Mouse (Mus musculus) heart, embryonic 15.5 days (tissue): ENCODE results near the gene Coq9. TPM values are rescaled to one million over a fixed set of nuclear protein-coding genes. Genes with fewer than 3 reads are reported as not detected.

Experiments used
- ATAC-seq: fragments of 200-750 bp; cut with Nextera tagmentation; replicated peaks from 2 replicates; pipeline ENCODE4 v1.8.0; 2017; ENCODE audit warnings: low read depth, moderate TSS enrichment; ENCODE audit not compliant: insufficient number of reproducible peaks, insufficient read depth, low FRiP score
- H3K27ac ChIP-seq: fragments of 300-500 bp; sonication (generic); 2 replicates; pipeline ENCODE4 v1.5.1; 2015; ENCODE audit warnings: mild to moderate bottlenecking, inconsistent platforms
- H3K27me3 ChIP-seq: fragments of 300-500 bp; sonication (generic); 2 replicates; pipeline ENCODE4 v1.6.1; 2015; ENCODE audit warnings: inconsistent platforms
- H3K36me3 ChIP-seq: fragments of 300-500 bp; sonication (generic); 2 replicates; pipeline ENCODE4 v1.6.1; 2015; ENCODE audit warnings: mild to moderate bottlenecking, inconsistent platforms
- H3K4me1 ChIP-seq: fragments of 300-500 bp; sonication (generic); replicated peaks from 2 replicates; pipeline ENCODE4 v1.6.1; 2015; ENCODE audit warnings: inconsistent platforms
- H3K4me2 ChIP-seq: fragments of 300-500 bp; sonication (generic); 2 replicates; pipeline ENCODE4 v1.6.1; 2015; ENCODE audit warnings: inconsistent platforms, mild to moderate bottlenecking, moderate library complexity
- H3K4me3 ChIP-seq: fragments of 300-500 bp; sonication (generic); 2 replicates; pipeline ENCODE4 v1.5.1; 2015; ENCODE audit warnings: mild to moderate bottlenecking, inconsistent platforms
- H3K9ac ChIP-seq: fragments of 300-500 bp; sonication (generic); 2 replicates; pipeline ENCODE4 v1.6.1; 2015; ENCODE audit warnings: mild to moderate bottlenecking, inconsistent platforms
- H3K9me3 ChIP-seq: fragments of 300-500 bp; sonication (generic); replicated peaks from 2 replicates; pipeline ENCODE4 v1.6.1; 2016; ENCODE audit warnings: inconsistent platforms
- WGBS: fragments of 180-500 bp; shearing (Covaris S2); methylation state at CpG from one replicate; pipeline ENCODE4 v1.1.7; 2015; ENCODE audit warnings: mixed read lengths; 5-methylcytosine and 5-hydroxymethylcytosine counted together
- polyA plus RNA-seq: library from polyadenylated mRNA; unstranded; fragments of >200 nt; fragmentation: Nextera tagmentation; extraction: Ambion mirVana; gene quantifications from 2 replicates; pipeline ENCODE4 v1.2.1, GENCODE M21; 2015

Coq9 gene
- polyA plus RNA-seq, result 163 and 166 TPM in 2 replicates

DNA sequence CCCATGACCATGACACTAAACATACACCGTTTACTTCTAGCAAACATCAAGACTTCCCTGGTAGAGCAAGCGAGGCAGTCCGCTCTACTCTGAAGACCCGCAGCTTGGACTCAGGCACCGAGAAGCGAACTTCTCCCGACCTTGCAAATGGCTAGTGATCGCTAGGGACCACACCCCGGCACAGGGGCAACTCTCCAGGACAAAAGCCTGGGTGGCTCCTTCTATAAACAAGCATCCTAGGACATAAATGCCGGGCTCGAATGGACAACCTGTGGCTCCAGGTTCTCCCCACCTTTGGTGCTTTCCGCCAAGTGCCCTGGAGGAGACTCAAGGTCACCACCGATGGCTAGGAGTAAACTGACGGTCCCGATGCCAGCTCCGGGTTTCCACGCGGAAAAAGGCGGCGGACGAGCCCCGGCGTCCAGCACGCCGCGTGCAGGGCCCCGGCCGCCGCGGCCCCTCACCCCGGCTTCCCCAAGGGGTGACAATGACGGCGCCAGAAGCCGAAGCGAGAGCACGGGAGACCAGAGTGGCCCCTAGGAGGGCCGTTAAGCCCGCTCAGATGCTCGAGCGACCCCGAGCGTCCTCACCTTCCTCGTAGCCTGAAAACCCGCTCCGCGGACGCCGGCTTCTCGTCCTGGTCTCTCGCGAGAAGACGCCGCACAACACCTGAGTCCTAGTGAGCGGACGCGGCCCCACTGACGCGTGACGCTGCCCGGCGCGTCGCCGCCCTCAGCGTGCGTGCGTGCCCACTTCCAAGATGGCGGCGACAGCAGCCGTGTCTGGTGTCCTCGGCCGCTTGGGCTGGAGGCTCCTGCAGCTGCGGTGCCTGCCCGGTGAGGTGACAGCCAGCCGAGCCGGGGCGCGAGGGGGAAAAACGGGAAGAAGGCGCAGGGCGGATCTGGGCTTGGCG lies at the start of gene Coq9, which contains the start of gene Ciapin1:
Gene Coq9, plus strand, starts transcription at position 660 of the 913 bp plus-strand sequence.
Gene Ciapin1, minus strand, starts transcription at position 697 of the 913 bp plus-strand sequence.
- peak within 1 kb of the TSS; percentile 91 for H3K4me2 ChIP-seq
- no peaks in the 10 kb centered on the region for H3K9me3 ChIP-seq
- peak within 1 kb of the TSS; percentile 100 for H3K4me3 ChIP-seq
- H3K4me1 ChIP-seq, result peaks cover 17% of the 10 kb centered on the region
- peak; percentile 97 for ATAC-seq
- peak within 1 kb of the TSS; percentile 99 for H3K27ac ChIP-seq
- WGBS, result under 1% methylated on average over 82 of the region's 82 CpGs
- 0 out of 2 replicates have a peak, but pooled peaks cover 4% of the 10 kb centered on the region for H3K36me3 ChIP-seq
- H3K27me3 ChIP-seq, result no peaks in the 10 kb centered on the region
- H3K9ac ChIP-seq, result peak within 1 kb of the TSS; percentile 97

DNA sequence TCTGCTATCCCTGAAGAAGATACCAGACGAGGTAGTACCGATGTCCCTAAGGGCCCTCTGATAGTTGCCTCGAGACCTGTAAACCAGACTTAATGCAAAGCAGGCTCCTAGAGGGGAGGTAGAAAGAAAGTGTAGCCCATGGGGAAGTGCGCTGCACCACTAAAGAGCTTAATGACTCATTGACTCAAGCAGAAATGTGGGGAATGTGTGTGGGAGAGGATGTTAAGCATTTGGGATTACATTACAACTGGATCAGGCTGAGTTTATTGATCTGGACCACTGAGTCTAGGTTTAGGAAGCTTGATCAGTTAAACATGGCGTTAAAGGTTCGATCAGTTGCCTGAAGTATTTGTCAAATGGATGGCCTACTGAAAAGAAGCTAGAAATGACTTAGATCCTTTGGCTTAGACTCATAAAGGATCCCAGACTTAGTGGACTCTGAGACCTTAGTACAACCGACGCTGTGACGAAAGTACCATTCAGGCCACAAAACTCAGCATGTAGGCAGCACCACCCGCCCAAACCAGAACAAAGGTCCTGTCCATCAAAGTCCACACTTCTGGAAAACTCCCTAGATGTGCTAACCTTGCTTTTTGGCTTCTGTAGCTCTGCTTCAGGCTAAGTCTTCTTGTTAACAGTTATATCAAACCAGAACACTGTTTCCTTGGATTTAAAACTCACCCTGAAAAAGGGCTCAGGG lies 48.7 kb upstream of the Coq9 start:
- H3K36me3 ChIP-seq, result no peaks in the 10 kb centered on the region
- H3K4me1 ChIP-seq, result peaks cover 15% of the 10 kb centered on the region
- no peak overlapping the region for H3K27ac ChIP-seq
- no peak overlapping the region for H3K9ac ChIP-seq
- 79% methylated on average over 10 of the region's 10 CpGs for WGBS
- no peaks in the 10 kb centered on the region for H3K9me3 ChIP-seq
- ATAC-seq, result no peak
- no peaks in the 10 kb centered on the region; the same call in 1 of the 2 replicates for H3K27me3 ChIP-seq
- H3K4me3 ChIP-seq, result no peak overlapping the region
- H3K4me2 ChIP-seq, result no peak overlapping the region

DNA sequence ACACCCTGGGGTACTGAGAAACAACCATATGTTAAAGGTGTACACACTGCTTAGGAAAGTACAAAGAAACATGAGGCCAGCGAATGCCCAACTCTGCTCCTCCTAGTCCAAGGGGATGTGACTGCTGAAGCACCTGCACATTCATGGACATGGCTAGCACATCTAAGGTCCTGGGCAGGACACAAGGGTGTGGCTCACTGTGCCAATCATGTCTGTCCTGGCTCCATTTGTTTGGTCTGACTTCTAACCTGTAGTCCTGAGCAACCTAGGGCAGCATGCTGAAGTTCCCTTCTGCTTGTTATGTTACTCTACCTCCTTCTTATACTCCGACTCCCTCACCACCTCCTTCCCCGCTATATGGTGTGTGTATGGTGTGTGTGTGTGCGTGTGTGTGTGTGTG lies 43.8 kb upstream of the Coq9 start:
- Histone ChIP-seq H3K4me1 (no peaks in the 10 kb centered on the region), H3K4me2 (no peak overlapping the region), H3K4me3 (no peak overlapping the region), H3K27me3 (no peaks in the 10 kb centered on the region; the same call in 1 of the 2 replicates), H3K9ac (no peak overlapping the region), H3K9me3 (no peaks in the 10 kb centered on the region), H3K36me3 (no peaks in the 10 kb centered on the region), H3K27ac (no peak overlapping the region)
- WGBS, result 87% methylated on average over 4 of the region's 4 CpGs
- no peak for ATAC-seq

DNA sequence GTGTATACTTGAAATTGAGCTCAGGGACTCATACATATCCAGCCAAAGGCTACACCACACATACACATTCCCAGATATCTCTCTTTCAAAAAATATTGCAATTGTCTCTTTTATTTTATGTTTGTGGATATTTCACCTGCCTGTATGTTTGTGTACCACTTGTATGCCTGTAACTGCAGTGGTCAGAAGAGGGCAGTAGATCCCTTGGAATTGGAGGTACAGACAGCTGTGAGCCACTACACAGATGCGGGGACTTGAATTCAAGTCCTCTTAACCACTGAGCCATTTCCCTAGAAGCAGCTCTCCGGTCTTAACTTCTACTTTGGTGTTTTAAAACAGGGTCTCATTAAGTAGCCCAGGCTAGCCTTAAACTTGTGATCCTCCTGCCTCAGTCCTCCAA lies 43.3 kb upstream of the Coq9 start:
- H3K36me3 ChIP-seq, result no peaks in the 10 kb centered on the region
- no peak for ATAC-seq
- no peak overlapping the region for H3K27ac ChIP-seq
- H3K27me3 ChIP-seq, result no peaks in the 10 kb centered on the region; the same call in 1 of the 2 replicates
- 86% methylated on average over 2 of the region's 2 CpGs for WGBS
- H3K4me2 ChIP-seq, result no peak overlapping the region
- H3K4me1 ChIP-seq, result no peaks in the 10 kb centered on the region
- no peak overlapping the region for H3K9ac ChIP-seq
- H3K9me3 ChIP-seq, result no peaks in the 10 kb centered on the region
- H3K4me3 ChIP-seq, result no peak overlapping the region

DNA sequence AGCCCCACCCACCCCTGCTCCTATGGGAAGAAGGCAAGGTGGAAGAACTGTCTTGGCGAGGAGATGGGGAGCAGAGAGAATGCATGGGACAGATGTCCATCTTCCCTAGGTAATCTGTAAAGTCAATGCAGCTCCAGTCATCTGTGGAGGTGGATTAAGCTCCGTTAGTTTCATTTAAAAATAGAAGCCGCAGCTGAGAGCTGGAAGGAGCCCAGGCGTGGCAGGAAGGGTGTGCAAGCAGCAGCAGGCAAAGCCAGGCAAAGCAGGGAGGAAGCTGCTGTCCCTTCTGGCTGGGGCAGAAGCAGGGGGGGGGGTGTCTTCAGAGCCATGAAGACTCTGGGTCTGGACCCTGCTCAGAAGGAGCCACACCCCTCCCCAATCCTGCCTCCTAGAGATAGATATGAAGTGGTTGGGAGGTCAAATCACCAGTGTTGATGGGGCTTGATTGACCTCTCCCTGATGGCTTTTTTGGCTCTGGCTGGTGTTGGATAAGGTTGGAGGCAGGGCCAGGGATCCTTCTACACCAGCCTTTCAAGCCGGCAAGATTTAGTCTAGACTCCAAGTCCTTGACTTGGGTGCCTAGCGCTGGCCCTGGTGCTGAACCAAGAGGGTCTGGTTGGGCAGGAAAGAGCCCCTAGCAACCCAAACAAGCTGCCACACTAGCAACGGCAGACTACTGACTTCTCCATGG lies 37.7 kb upstream of the Coq9 start:
- H3K4me3 ChIP-seq, result no peak overlapping the region
- H3K27me3 ChIP-seq, result no peaks in the 10 kb centered on the region
- 44% methylated on average over 7 of the region's 7 CpGs for WGBS
- H3K4me2 ChIP-seq, result no peak overlapping the region
- H3K27ac ChIP-seq, result no peak overlapping the region
- no peaks in the 10 kb centered on the region for H3K36me3 ChIP-seq
- H3K9ac ChIP-seq, result no peak overlapping the region
- H3K4me1 ChIP-seq, result peaks cover 18% of the 10 kb centered on the region
- no peaks in the 10 kb centered on the region for H3K9me3 ChIP-seq
- ATAC-seq, result no peak

DNA sequence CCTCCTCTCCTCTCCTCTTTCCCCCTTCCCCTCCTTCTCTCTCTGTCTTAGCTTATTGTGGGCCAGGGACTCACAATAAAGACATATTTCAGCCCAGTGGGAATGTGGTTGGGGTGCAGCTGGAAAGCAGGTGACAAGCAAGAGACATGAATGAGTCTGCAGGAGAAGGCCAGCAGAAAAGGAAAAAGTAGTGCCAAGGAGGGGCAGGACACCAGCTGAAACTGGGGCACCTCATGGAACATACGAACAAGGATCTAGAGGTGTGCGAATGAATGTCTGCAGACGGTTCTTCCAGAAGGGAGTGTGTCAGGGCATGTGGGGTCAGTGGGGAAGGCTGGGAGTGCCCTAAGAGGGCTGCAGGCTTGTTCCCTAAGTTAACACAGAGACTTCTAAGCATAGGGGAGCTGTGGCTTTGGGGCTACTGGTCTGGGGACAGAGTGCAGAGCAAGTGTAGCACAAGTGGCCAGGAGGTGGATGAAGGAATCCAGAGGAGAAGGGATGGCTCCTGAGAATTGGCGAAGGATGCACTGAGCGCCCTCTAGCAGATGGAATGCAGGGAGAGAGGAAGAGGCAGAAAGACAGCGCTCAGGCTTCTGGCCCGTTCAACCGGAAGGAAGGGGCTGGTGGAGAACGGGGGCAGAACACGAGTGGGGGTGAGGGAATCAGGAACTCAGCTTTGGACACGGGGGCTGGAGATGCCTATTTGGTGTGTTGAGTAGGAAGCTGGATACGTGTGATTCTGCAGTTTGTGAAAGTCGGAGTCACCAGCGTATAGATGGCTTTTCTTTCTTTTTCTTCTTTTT lies 36.6 kb upstream of the Coq9 start:
- WGBS, result 43% methylated on average over 14 of the region's 14 CpGs
- ATAC-seq, result no peak
- H3K27me3 ChIP-seq, result no peaks in the 10 kb centered on the region
- peaks cover 18% of the 10 kb centered on the region for H3K4me1 ChIP-seq
- H3K36me3 ChIP-seq, result no peaks in the 10 kb centered on the region
- H3K4me2 ChIP-seq, result no peak overlapping the region
- H3K9ac ChIP-seq, result no peak overlapping the region
- no peak overlapping the region for H3K4me3 ChIP-seq
- no peak overlapping the region for H3K27ac ChIP-seq
- H3K9me3 ChIP-seq, result no peaks in the 10 kb centered on the region

DNA sequence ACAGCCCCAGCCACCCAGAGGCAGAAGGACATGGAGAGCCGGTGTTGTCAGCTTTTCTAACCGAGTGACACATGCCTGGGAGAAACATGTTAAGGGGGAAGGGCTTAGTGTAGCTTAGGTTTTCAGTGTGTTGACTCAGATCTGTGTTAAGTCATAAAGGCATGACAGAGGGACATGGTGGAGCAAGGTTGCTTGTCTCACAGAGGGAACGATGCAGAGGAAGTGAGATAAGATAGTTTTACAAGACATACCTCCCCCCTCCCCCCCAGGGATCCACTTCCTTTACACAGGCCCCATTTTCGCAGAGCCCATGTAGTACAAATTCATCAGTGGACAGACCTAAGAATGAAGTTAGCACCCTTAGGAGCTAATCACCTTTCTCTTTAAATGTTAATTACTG lies 35.7 kb upstream of the Coq9 start:
- ATAC-seq, result no peak
- Histone ChIP-seq H3K27ac (no peak overlapping the region), H3K4me3 (no peak overlapping the region), H3K9me3 (no peaks in the 10 kb centered on the region), H3K27me3 (peaks cover 3% of the 10 kb centered on the region; the same call in 1 of the 2 replicates), H3K36me3 (no peaks in the 10 kb centered on the region), H3K4me2 (no peak overlapping the region), H3K9ac (no peak overlapping the region), H3K4me1 (peaks cover 18% of the 10 kb centered on the region)
- 37% methylated on average over 4 of the region's 4 CpGs for WGBS

DNA sequence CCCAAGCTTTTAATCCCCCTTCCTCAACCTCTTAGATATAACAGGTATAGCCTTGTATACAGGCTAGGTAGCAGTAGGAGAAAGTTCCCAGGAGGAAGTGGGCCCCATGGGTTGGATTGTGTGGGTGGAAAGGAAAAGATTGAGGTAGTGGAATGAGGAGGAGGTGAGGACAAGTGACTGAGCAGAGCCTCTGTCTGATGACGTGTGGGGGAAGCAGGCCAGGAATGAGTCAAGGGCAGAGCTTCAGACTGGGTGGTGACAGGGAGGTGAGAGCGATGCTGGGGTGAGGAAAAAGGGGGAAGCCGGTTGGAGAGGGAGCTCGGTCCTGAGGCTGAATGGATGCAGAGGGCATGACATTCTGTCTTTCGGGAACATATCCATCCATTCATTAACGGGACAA lies 34.6 kb upstream of the Coq9 start:
- 22% methylated on average over 6 of the region's 6 CpGs for WGBS
- no peaks in the 10 kb centered on the region for H3K36me3 ChIP-seq
- H3K27ac ChIP-seq, result no peak overlapping the region
- H3K4me3 ChIP-seq, result no peak overlapping the region
- no peaks in the 10 kb centered on the region for H3K9me3 ChIP-seq
- no peak overlapping the region for H3K4me2 ChIP-seq
- peaks cover 3% of the 10 kb centered on the region; the same call in 1 of the 2 replicates for H3K27me3 ChIP-seq
- no peak overlapping the region for H3K9ac ChIP-seq
- H3K4me1 ChIP-seq, result peaks cover 18% of the 10 kb centered on the region
- no peak; the same call in 1 of the 2 replicates for ATAC-seq

DNA sequence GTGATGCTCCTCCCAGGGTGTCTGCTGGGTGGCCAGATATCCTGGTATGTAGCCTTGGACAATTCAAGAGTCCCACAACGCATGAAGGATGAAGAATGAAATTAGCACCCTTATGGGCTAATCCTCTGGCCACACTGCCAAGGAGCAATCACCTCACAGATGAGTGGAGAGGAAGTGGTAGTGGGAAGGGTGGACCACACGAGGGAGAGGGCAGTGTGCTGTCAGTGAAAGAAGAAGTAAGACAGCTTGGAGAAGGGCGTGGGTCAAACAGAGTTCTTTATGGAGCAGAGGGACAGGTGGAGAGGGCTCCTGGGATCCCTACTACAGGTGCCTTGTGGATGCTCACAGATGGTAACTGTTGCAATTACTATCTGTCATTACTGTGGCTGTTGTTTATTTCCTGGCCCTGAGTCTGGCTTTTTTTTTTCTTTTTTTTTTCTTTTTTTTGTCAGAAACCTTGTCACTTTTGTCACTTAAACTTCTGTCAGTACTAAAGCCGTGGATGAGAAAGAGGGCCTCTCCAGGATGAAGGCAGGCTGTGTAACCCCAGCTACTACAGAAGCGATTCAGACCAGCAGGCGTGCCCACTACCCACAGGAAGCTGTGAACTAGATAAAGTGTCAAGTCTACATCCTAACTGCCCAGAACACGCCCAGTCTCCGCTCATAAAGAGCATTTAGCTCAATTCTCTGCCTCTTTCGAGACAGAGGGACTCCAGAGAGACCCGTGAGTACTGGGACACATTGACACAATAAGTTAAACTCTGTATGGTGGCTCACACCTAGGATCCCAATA lies 33.4 kb upstream of the Coq9 start:
- Histone ChIP-seq H3K9ac (no peak overlapping the region), H3K4me3 (no peak overlapping the region), H3K4me1 (peaks cover 18% of the 10 kb centered on the region), H3K27ac (no peak overlapping the region), H3K36me3 (no peaks in the 10 kb centered on the region), H3K4me2 (no peak overlapping the region), H3K9me3 (no peaks in the 10 kb centered on the region), H3K27me3 (peaks cover 3% of the 10 kb centered on the region; the same call in 1 of the 2 replicates)
- no peak for ATAC-seq
- 53% methylated on average over 10 of the region's 10 CpGs for WGBS

DNA sequence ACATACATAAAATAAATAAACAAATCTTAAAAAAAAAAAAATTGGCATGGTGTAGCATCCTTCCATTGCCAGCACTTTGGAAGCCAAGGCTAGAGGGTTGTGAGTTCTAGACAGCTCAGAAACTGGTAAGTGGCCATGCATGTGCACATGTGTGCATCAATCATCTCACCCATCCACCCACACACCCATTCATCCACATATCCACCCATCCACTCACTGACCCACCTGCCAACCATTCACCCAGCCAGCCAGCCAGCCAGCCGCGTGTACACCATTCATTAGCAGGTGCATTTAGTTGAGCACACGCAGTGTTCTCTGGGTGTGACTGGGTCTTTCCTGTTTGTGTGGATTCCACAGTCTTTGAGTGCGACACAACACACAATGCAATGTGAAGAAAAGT lies 32.3 kb upstream of the Coq9 start:
- H3K9ac ChIP-seq, result no peak overlapping the region
- H3K27ac ChIP-seq, result no peak overlapping the region
- peaks cover 3% of the 10 kb centered on the region; the same call in 1 of the 2 replicates for H3K27me3 ChIP-seq
- no peak for ATAC-seq
- no peak overlapping the region for H3K4me3 ChIP-seq
- H3K36me3 ChIP-seq, result no peaks in the 10 kb centered on the region
- 84% methylated on average over 4 of the region's 4 CpGs for WGBS
- H3K4me1 ChIP-seq, result peaks cover 14% of the 10 kb centered on the region
- H3K4me2 ChIP-seq, result no peak overlapping the region
- no peaks in the 10 kb centered on the region for H3K9me3 ChIP-seq
